Mouse (Mus musculus): Measurements from ENCODE around the gene Minpp1. TPM values are rescaled to one million over a fixed set of nuclear protein-coding genes. Genes with fewer than 3 reads are reported as not detected.

Minpp1 gene
- polyA plus RNA-seq, 1 experiment from 2014 or later, result 67.6 TPM

- WGBS, result 73% methylated on average over 3 of the region's 3 CpGs
- Histone ChIP-seq H3K9me3 (ENCODE audit: low read depth, low read length) (0 out of 2 replicates have a peak, but pooled peaks cover 4% of the 10 kb centered on the region), H3K36me3 (ENCODE audit: insufficient read depth) (no peaks in the 10 kb centered on the region), H3K9ac (no peak overlapping the region), H3K27me3 (ENCODE audit: insufficient read depth, low read length) (no peaks in the 10 kb centered on the region), H3K27ac (ENCODE audit: low read depth) (no peak overlapping the region), H3K4me2 (no peak overlapping the region), H3K4me1 (ENCODE audit: insufficient read depth) (no peaks in the 10 kb centered on the region), H3K4me3 (ENCODE audit: low read depth, low read length) (no peak overlapping the region)
- no peak for ATAC-seq (ENCODE audit: insufficient read depth)
- TF ChIP-seq CTCF (IDR thresholded peaks at IDR 0.05; ENCODE audit: low read depth), result no peak
- DNase-seq, result no peak
Observed at GRCm38 (mm10) chr19:32524516-32524860, 38.9 kb downstream of the Minpp1 start.

- H3K9ac ChIP-seq, result no peak overlapping the region
- WGBS, result 94% methylated on average over 5 of the region's 5 CpGs
- ATAC-seq (ENCODE audit: insufficient read depth) (no peak), DNase-seq (no peak)
- no peak overlapping the region for H3K4me3 ChIP-seq (ENCODE audit: low read depth, low read length)
- no peak for TF ChIP-seq CTCF (IDR thresholded peaks at IDR 0.05; ENCODE audit: low read depth)
- no peaks in the 10 kb centered on the region for H3K4me1 ChIP-seq (ENCODE audit: insufficient read depth)
- H3K36me3 ChIP-seq (ENCODE audit: insufficient read depth), result no peaks in the 10 kb centered on the region
- no peaks in the 10 kb centered on the region for H3K27me3 ChIP-seq (ENCODE audit: insufficient read depth, low read length)
- H3K9me3 ChIP-seq (ENCODE audit: low read depth, low read length), result no peaks in the 10 kb centered on the region
- H3K4me2 ChIP-seq, result no peak overlapping the region
- no peak overlapping the region for H3K27ac ChIP-seq (ENCODE audit: low read depth)
Observed at GRCm38 (mm10) chr19:32527139-32527538, 41.6 kb downstream of the Minpp1 start.

DNA sequence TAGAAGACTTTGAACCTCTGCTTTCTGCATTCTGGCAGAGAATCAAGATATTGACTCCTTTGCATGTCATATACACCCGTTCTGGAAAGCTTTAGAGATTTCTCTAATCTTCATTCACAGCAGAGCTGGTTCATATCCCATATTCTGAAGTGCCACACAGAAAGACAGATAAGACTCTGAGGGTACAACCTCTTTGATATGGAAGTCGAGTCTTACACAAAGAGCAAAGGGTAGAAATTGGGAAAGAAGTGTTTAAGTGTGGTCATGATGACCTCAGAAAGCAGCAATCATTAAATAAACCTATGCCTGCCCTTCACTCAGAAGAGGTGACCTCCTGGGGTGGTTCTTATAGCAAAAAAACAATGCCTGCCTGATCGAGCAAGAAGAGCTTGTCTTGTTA lies 43.2 kb downstream of the Minpp1 start:
- H3K27me3 ChIP-seq (ENCODE audit: insufficient read depth, low read length), result no peaks in the 10 kb centered on the region
- no peak overlapping the region for H3K9ac ChIP-seq
- no peak overlapping the region for H3K4me2 ChIP-seq
- no peak for TF ChIP-seq CTCF (IDR thresholded peaks at IDR 0.05; ENCODE audit: low read depth)
- no peaks in the 10 kb centered on the region for H3K36me3 ChIP-seq (ENCODE audit: insufficient read depth)
- no peak overlapping the region for H3K4me3 ChIP-seq (ENCODE audit: low read depth, low read length)
- H3K4me1 ChIP-seq (ENCODE audit: insufficient read depth), result no peaks in the 10 kb centered on the region
- DNase-seq (no peak), ATAC-seq (ENCODE audit: insufficient read depth) (no peak)
- WGBS, result 37% methylated on average over 3 of the region's 3 CpGs
- no peak overlapping the region for H3K27ac ChIP-seq (ENCODE audit: low read depth)
- H3K9me3 ChIP-seq (ENCODE audit: low read depth, low read length), result no peaks in the 10 kb centered on the region

DNA sequence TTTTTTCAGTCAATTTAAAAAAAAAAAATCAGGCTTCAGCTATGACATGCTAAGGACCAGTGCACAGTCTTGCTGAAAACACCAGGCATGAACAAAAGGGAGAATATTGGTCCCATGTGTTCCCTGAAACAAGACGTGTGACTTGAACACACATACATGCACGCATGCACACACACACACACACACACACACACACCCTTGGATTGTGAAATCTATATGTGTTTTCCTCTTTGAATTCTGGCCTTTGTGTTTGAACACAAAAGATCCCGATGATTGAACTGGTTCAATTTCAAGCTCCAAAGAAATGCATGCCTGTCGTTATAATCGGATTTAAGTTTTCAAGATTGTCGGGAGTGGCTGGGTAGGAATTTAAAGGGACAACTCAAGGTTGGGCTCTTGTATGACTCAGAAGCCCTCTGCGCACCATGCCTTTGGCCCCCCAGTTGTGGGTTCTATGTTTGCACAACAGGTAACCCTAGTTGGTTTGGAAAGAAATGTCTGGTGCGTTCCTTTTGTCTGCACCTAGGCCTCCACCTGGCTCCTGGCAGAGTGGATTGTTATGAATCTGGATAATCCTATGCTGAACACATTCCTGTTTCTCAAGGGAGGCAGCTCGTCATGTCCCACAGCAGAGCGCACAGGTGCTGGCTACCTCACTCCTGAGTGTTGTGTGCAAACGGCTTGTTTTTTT lies 43.8 kb downstream of the Minpp1 start:
- no peak overlapping the region for H3K4me2 ChIP-seq
- no peaks in the 10 kb centered on the region for H3K4me1 ChIP-seq (ENCODE audit: insufficient read depth)
- no peak for TF ChIP-seq CTCF (IDR thresholded peaks at IDR 0.05; ENCODE audit: low read depth)
- ATAC-seq (ENCODE audit: insufficient read depth) (no peak), DNase-seq (no peak)
- no peak overlapping the region for H3K4me3 ChIP-seq (ENCODE audit: low read depth, low read length)
- WGBS, result 80% methylated on average over 11 of the region's 11 CpGs
- H3K9ac ChIP-seq, result no peak overlapping the region
- H3K9me3 ChIP-seq (ENCODE audit: low read depth, low read length), result no peaks in the 10 kb centered on the region
- H3K36me3 ChIP-seq (ENCODE audit: insufficient read depth), result no peaks in the 10 kb centered on the region
- H3K27ac ChIP-seq (ENCODE audit: low read depth), result no peak overlapping the region
- H3K27me3 ChIP-seq (ENCODE audit: insufficient read depth, low read length), result no peaks in the 10 kb centered on the region

DNA sequence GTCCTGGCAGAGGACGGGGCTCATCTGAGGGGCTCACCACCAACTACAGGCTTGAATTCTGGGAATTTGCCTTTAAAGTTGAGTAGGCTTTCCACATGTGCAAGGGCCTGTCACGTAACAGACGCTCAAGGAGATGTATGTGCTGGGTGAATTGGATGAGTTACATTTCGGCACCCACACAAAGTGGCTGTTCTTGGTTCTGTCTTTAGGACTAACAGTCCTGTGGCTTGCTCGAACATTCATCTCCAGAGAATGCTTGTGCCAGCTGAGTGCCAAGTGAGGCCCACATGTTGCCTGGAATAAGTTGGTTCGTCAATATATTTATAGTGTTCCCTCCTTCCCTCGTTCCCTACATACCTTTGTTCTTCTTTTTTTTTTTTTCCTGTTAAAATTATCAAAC lies 44.7 kb downstream of the Minpp1 start:
- ATAC-seq (ENCODE audit: insufficient read depth), result no peak
- Histone ChIP-seq H3K27ac (ENCODE audit: low read depth) (no peak overlapping the region), H3K27me3 (ENCODE audit: insufficient read depth, low read length) (no peaks in the 10 kb centered on the region), H3K4me2 (no peak overlapping the region), H3K9me3 (ENCODE audit: low read depth, low read length) (no peaks in the 10 kb centered on the region), H3K4me3 (ENCODE audit: low read depth, low read length) (no peak overlapping the region), H3K9ac (no peak overlapping the region), H3K4me1 (ENCODE audit: insufficient read depth) (no peaks in the 10 kb centered on the region), H3K36me3 (ENCODE audit: insufficient read depth) (no peaks in the 10 kb centered on the region)
- no peak for DNase-seq
- WGBS, result 78% methylated on average over 7 of the region's 7 CpGs
- TF ChIP-seq CTCF (IDR thresholded peaks at IDR 0.05; ENCODE audit: low read depth), result no peak

GRCm38 (mm10) chr19:32532331-32532730 lies 46.8 kb downstream of the Minpp1 start:
- DNase-seq (peak; percentile 11), ATAC-seq (ENCODE audit: insufficient read depth) (no peak)
- TF ChIP-seq CTCF (IDR thresholded peaks at IDR 0.05; ENCODE audit: low read depth), result no peak
- 60% methylated on average over 3 of the region's 3 CpGs for WGBS
- no peaks in the 10 kb centered on the region for H3K9me3 ChIP-seq (ENCODE audit: low read depth, low read length)
- no peak overlapping the region for H3K27ac ChIP-seq (ENCODE audit: low read depth)
- no peak overlapping the region for H3K4me3 ChIP-seq (ENCODE audit: low read depth, low read length)
- no peak overlapping the region for H3K9ac ChIP-seq
- H3K4me1 ChIP-seq (ENCODE audit: insufficient read depth), result no peaks in the 10 kb centered on the region
- no peaks in the 10 kb centered on the region for H3K36me3 ChIP-seq (ENCODE audit: insufficient read depth)
- H3K4me2 ChIP-seq, result no peak overlapping the region
- H3K27me3 ChIP-seq (ENCODE audit: insufficient read depth, low read length), result no peaks in the 10 kb centered on the region

DNA sequence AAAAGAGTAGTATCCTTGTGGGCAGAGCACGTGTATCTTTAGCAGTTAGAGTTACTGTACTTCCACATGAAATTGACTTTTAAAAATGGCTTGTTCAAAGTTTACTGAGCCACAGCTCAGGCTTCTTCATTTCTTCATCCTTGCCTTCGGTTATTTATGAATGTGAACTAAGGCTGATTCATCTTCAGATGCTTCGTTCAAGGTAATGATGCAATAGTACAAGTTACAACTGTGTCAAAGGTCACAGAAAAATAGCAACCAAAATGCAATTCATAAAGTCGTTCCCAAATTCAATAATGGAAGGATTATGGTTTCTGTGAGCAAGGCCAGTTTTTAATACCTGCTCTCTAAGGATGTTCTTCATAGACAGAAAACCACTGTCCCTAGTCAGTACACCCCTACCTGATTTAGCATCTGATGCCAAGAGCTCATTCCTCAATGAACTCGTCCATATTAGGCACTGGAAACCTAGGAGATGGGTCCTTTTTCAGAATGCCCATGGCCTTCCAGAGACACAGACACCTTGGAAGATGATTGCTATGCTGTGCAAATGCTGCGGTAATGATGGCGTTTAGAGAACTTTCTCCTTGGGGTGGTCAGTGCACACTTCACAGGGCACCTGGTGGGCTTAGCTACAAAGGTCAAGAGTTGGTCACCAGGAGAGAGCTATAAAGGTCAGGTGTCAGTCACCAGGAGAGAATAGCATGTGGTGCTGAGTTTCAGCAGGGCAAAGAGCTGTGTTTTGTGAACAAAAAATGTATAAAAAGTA lies 47.4 kb downstream of the Minpp1 start:
- Histone ChIP-seq H3K36me3 (ENCODE audit: insufficient read depth) (no peaks in the 10 kb centered on the region), H3K27ac (ENCODE audit: low read depth) (no peak overlapping the region), H3K27me3 (ENCODE audit: insufficient read depth, low read length) (no peaks in the 10 kb centered on the region), H3K4me2 (no peak overlapping the region), H3K9me3 (ENCODE audit: low read depth, low read length) (no peaks in the 10 kb centered on the region), H3K4me3 (ENCODE audit: low read depth, low read length) (no peak overlapping the region), H3K4me1 (ENCODE audit: insufficient read depth) (no peaks in the 10 kb centered on the region), H3K9ac (no peak overlapping the region)
- whole genome bisulfite sequencing, result 68% methylated on average over 7 of the region's 7 CpGs
- ATAC-seq (ENCODE audit: insufficient read depth) (no peak), DNase-seq (no peak)
- no peak for TF ChIP-seq CTCF (IDR thresholded peaks at IDR 0.05; ENCODE audit: low read depth)

All from lung, embryonic 14.5 days (tissue).